Mouse (Mus musculus) megakaryocyte, adult 5-6 weeks (primary cell): ENCODE data around the gene Mogat2. TPM values are rescaled to one million over a fixed set of nuclear protein-coding genes. Genes with fewer than 3 reads are reported as not detected.

Experiments used
- ATAC-seq: 2 replicates; pipeline ENCODE4 v1.8.0; 2016; ENCODE audit warnings: mild to moderate bottlenecking, inconsistent platforms; ENCODE audit not compliant: poor library complexity, severe bottlenecking
- total RNA-seq, 2 experiments: library from RNA; stranded (forward) in 1 of 2; stranded (reverse) in 1 of 2; fragments of 153-499, 151-499 nt in 1 of 2; fragments of 221-1000, 200-1000 nt in 1 of 2; gene quantifications; 2 replicates each; pipeline versions ENCODE4 v1.2.3 to v1.2.4; 2015 to 2017

Mogat2 gene
- total RNA-seq (2015) (1.6 TPM in 2 replicates), total RNA-seq (2017) (1.4 and 3.0 TPM in 2 replicates)

- ATAC-seq = peak; percentile 92
Measured at GRCm38 (mm10) chr7:99238417-99238816, at the start of gene Mogat2. Gene Mogat2, minus strand, starts transcription at chr7:99238619.

DNA sequence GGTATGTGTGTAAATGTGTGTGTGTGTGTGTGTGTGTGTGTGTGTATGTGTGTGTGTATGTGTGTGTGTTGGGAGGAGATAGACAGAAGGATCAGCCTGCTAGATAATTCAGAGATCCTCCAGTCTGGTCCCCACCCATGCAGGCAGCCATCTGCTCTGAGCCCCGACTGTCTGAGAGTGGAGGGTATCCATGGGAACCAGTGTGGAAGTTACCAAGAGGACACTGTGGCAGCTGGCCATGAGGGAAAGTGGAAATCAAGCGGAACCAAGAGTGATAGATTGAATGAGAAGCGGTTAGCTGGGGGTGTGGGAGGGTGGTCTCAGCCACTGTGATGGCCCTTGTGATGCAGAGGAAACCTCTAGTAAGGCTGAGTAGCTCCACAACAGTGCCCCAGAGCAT, 48.9 kb upstream of the Mogat2 start:
- no peak for ATAC-seq

DNA sequence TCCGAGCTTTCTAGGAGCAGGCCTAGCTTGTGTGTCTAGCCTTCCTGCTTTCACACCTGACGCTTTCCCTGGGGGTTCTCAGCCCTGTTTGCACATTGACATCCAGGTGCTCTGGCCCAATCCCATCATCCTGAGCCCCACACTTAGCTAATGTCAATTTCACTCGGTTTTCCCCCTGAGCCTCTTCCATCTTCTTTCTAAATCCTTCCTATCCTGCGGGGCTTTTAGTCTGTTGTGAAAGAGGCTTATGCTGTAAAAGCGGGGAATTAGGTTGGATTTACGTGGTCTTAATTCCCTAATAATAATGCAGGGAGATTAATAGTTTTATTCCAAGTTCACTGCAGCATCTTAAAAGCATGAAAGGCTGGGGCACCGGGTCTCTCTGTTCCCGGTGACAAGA, 41.2 kb upstream of the Mogat2 start:
- no peak for ATAC-seq

DNA sequence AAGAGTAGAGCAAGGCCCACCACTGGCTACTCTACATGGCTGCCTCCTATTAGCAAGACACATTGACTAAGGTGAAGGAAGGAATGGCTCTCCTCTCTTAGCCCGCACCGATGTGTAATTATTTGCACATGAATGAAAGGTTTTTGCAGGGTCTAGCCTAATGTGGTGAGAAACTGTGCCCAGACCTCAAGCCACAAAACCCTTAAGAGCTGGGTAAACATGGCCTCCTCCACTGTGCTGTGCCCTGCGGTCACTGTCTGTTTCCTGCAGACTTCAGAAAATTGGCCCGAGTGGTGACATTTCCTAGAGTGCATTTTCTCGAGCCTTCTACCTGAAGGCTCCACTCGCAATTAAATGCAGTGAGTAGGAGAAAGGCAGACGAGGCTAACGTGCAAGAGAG, 39.9 kb upstream of the Mogat2 start:
- ATAC-seq = no peak

DNA sequence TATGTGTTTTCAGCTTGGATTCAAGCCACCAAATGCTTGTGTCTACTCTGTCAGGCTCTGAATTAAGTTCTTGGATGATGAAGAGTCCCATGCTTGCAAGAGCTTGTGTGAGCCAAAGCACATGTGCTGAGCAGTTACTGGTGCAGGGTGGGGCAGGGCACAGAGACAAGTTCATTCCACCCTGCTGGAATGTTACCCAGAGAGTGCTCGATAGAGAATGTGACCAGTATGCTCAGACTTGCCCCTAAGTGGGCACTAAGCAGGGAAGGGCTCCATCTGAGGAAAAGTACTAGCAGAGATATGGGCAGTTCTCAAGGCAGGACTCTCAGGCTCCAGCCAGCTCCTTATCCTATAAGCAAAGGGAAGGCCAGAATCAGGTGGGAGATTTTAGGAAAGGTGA, 38.3 kb upstream of the Mogat2 start:
- ATAC-seq = no peak

DNA sequence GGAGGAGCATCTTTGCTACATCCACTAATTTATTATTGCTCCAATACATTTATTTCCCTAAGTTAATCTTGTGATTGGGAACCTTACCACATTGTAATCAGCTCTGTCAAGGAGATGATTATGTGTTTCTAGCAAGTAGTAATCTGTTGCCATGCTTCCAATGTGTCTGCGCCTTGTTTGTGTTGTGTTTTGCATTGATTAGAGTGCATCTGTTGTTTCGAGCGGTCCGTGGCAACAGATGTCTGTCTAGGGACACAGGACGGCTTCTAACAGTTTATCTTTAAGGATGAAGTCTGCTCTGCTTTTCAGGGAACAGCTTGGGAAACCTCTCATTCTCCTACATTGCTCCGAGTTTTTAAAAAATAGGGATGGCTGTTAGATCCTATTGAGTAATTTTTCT, 36.7 kb upstream of the Mogat2 start:
- no peak for ATAC-seq

DNA sequence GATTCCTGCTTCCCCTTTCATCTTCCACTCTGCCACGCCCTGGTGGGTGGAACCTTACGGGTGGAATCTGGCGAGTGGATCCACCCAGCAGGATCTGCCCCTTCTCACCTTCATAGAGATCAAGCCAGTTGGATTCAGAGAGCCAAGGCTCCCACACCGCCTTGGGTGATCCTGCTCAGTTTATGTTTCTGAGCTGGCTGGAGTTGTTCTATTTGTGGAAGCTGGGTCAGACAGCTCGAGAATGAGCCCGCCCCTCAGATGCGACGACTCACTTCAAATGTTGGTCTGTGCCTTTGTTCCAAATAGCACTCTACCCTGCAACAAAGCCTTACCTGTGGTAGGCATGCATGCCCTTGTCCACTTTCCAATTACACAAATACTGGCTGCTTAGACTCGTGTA, 33.2 kb upstream of the Mogat2 start:
- ATAC-seq = no peak

GRCm38 (mm10) chr7:99268951-99269945, 30.8 kb upstream of the Mogat2 start:
- no peak for ATAC-seq

- ATAC-seq = no peak
Measured at GRCm38 (mm10) chr7:99268506-99268900, 30.1 kb upstream of the Mogat2 start.

GRCm38 (mm10) chr7:99267897-99268505, 29.6 kb upstream of the Mogat2 start:
- ATAC-seq = peak; percentile 77

- ATAC-seq = 0 out of 2 replicates have a peak, but pooled peaks have one; percentile 10
Measured at GRCm38 (mm10) chr7:99267251-99267896, 29.0 kb upstream of the Mogat2 start, which contains the start of gene Map6. Gene Map6, plus strand, starts transcription at chr7:99267447.

GRCm38 (mm10) chr7:99264597-99264996, 26.2 kb upstream of the Mogat2 start:
- ATAC-seq = no peak

- no peak for ATAC-seq
Measured at GRCm38 (mm10) chr7:99263509-99263908, 25.1 kb upstream of the Mogat2 start.

- no peak for ATAC-seq
Measured at GRCm38 (mm10) chr7:99261900-99262299, 23.5 kb upstream of the Mogat2 start.

DNA sequence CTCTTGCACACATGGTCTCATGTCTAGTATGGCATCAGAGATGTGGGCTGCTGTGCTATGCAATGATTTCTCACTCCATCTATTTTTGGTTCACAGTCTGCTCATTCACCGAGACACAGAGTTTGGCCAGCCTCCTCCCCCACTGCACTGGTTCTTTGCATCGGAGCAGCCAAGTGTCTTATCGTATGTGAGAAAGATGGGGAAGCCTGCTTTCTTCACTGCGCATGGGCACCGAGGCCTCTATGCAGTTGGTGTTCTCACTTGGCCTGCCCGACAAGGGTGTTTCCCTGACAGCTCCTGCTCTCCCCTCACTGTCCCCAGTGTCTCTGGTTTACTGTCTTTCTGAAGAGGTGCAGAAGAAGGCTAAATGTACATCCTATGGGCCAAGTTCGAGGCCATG, 16.6 kb upstream of the Mogat2 start:
- peak; percentile 39 for ATAC-seq

DNA sequence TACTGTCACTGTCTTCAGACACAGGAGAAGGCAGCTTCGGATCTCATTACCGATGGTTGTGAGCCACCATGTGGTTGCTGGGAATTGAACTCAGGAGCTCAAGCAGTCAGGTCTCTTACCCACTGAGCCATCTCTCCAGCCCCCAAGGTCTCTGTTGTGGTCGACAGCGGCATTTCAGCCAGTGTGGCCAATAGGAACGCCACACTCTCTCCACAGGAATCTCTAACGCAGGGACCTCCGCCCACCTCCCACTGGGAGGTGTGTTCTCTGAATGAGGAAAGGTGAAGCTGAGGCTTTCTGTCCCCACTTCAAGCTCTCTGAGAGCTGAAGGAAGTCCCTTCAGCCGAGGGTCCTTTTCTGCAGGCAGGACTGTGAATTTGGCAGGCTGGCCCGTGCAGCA, 12.0 kb upstream of the Mogat2 start:
- no peak for ATAC-seq

DNA sequence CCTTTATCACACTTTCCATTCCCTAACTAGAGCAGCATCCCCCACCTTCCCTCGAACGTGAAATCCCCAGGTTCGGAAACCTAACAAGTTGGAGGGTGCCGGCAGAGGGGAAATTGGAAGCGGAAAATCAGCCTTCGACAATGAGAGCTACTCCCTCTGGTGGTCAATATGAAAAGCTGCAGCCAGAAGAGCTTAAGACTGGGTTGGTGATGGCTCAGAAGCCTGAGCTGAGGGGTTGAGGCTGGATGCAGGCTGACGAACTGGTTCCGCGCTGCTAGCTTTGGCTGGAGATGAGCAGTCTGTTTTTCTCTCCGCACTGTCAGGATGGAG, 11.1 kb upstream of the Mogat2 start:
- ATAC-seq = peak; percentile 61

- peak; percentile 73 for ATAC-seq
Measured at GRCm38 (mm10) chr7:99248906-99249581, 10.6 kb upstream of the Mogat2 start.

- ATAC-seq = peak; percentile 41
Measured at GRCm38 (mm10) chr7:99248157-99248742, 9.8 kb upstream of the Mogat2 start.

GRCm38 (mm10) chr7:99242097-99242496, 3.7 kb upstream of the Mogat2 start:
- no peak for ATAC-seq
